Mouse (Mus musculus) left cerebral cortex, adult 8-10 months (tissue): ENCODE data around the gene Kctd5. TPM values are rescaled to one million over a fixed set of nuclear protein-coding genes. Genes with fewer than 3 reads are reported as not detected.

Source experiments
- DNase-seq, 2 experiments: peaks; one replicate each; pipeline ENCODE4 v3.0.0; 2022; ENCODE audit warnings: low spot score in 2 of 2
- total RNA-seq, 4 experiments: library from RNA; stranded (reverse); gene quantifications; 2 replicates each; pipeline ENCODE4 v1.2.4; 2022

Gene Kctd5
- total RNA-seq, 4 experiments from 2014 or later, result 20.9 to 23.2 (median 21.9) TPM

- no peak for DNase-seq
Observed at GRCm38 (mm10) chr17:24037844-24038243, 35.4 kb downstream of the Kctd5 start, which contains the start of gene Prss27. Prss27 (plus strand) TSS chr17:24038144.

GRCm38 (mm10) chr17:24037360-24037759 lies 35.9 kb downstream of the Kctd5 start:
- DNase-seq, result no peak

- no peak for DNase-seq
Observed at GRCm38 (mm10) chr17:24036954-24037353, 36.3 kb downstream of the Kctd5 start.

GRCm38 (mm10) chr17:24035087-24035486 lies 38.2 kb downstream of the Kctd5 start:
- DNase-seq, result no peak

- DNase-seq, result no peak
Observed at GRCm38 (mm10) chr17:24030551-24030950, 42.7 kb downstream of the Kctd5 start.

GRCm38 (mm10) chr17:24029477-24029876 lies 43.8 kb downstream of the Kctd5 start:
- no peak for DNase-seq

- no peak for DNase-seq
Observed at GRCm38 (mm10) chr17:24021375-24022199, 51.7 kb downstream of the Kctd5 start.

GRCm38 (mm10) chr17:24020696-24021095 lies 52.6 kb downstream of the Kctd5 start:
- no peak for DNase-seq

GRCm38 (mm10) chr17:24015727-24016126 lies 57.6 kb downstream of the Kctd5 start:
- no peak for DNase-seq

- no peak for DNase-seq
Observed at GRCm38 (mm10) chr17:24014433-24014965, 58.8 kb downstream of the Kctd5 start.

GRCm38 (mm10) chr17:24012921-24013320 lies 60.4 kb downstream of the Kctd5 start:
- DNase-seq, result no peak

GRCm38 (mm10) chr17:24009617-24010016 lies 63.7 kb downstream of the Kctd5 start:
- no peak for DNase-seq

GRCm38 (mm10) chr17:24008105-24008504 lies 65.2 kb downstream of the Kctd5 start:
- no peak for DNase-seq

- DNase-seq, result no peak
Observed at GRCm38 (mm10) chr17:24007391-24007790, 65.9 kb downstream of the Kctd5 start.

- no peak for DNase-seq
Observed at GRCm38 (mm10) chr17:24006930-24007329, 66.4 kb downstream of the Kctd5 start.

GRCm38 (mm10) chr17:24005049-24005448 lies 68.2 kb downstream of the Kctd5 start:
- DNase-seq, result no peak

GRCm38 (mm10) chr17:24004071-24004665 lies 69.1 kb downstream of the Kctd5 start:
- DNase-seq, result no peak

GRCm38 (mm10) chr17:24000404-24000803 lies 72.9 kb downstream of the Kctd5 start:
- peak; percentile 54 to 93 for DNase-seq

- no peak for DNase-seq
Observed at GRCm38 (mm10) chr17:23998383-23998782, 74.9 kb downstream of the Kctd5 start.

GRCm38 (mm10) chr17:23997901-23998300 lies 75.4 kb downstream of the Kctd5 start, which contains the start of gene Prss22:
Prss22 (minus strand) TSS chr17:23998100.
- no peak for DNase-seq
